Mouse (Mus musculus): ENCODE results near the gene Tmem232. TPM values are rescaled to one million over a fixed set of nuclear protein-coding genes. Genes with fewer than 3 reads are reported as not detected.

Tmem232 gene
- polyA plus RNA-seq, 1 experiment from 2014 or later, result 0.49 TPM

Small RNA genes lying within 50 kb of the gene (microRNA-seq; reads per million reads assigned to microRNA genes)
- not detected for gene Gm25731

Other genes starting within 250 kb of the Tmem232 start
- gene Vapa, start 72.8 kb upstream of the Tmem232 start, polyA plus RNA-seq (2015; fragmentation: Nextera tagmentation; extraction: Ambion mirVana), result 241 and 271 TPM in 2 replicates
- 0.11 TPM in 1 of 2 replicates, not detected in the other for gene Txndc2, start 101.4 kb upstream of the Tmem232 start, polyA plus RNA-seq (2015; fragmentation: Nextera tagmentation; extraction: Ambion mirVana)
- 73.5 and 83.6 TPM in 2 replicates for gene Rab31, start 232.0 kb upstream of the Tmem232 start, polyA plus RNA-seq (2015; fragmentation: Nextera tagmentation; extraction: Ambion mirVana)
- gene Ppp4r1, start 241.8 kb upstream of the Tmem232 start, polyA plus RNA-seq (2015; fragmentation: Nextera tagmentation; extraction: Ambion mirVana), result 47.8 and 54.6 TPM in 2 replicates